Mouse (Mus musculus) forebrain, embryonic 13.5 days (tissue): ENCODE measurements at regions not wholly inside any gene's neighbourhood (a gene's known extent, or its start where the extent isn't known, plus 50 kb on each side); places are given as distances from the start of the nearest gene placed in this dataset.

Experiments
- ATAC-seq: fragments of 200-750 bp; cut with Nextera tagmentation; 2 replicates; pipeline ENCODE4 v1.8.0; 2017
- H3K27ac ChIP-seq: fragments of 300-500 bp; sonication (generic); 2 replicates; pipeline ENCODE4 v1.5.1; 2015; ENCODE audit warnings: inconsistent platforms, mild to moderate bottlenecking, moderate library complexity
- H3K27me3 ChIP-seq: fragments of 300-500 bp; sonication (generic); 2 replicates; pipeline ENCODE4 v1.6.1; 2015; ENCODE audit warnings: mild to moderate bottlenecking, inconsistent platforms
- H3K36me3 ChIP-seq: fragments of 300-500 bp; sonication (generic); 2 replicates; pipeline ENCODE4 v1.6.1; 2015; ENCODE audit warnings: mild to moderate bottlenecking, inconsistent platforms; ENCODE audit not compliant: poor library complexity, severe bottlenecking
- H3K4me1 ChIP-seq: fragments of 300-500 bp; sonication (generic); 2 replicates; pipeline ENCODE4 v1.6.1; 2015; ENCODE audit warnings: inconsistent platforms
- H3K4me2 ChIP-seq: fragments of 300-500 bp; sonication (generic); 2 replicates; pipeline ENCODE4 v1.6.1; 2015; ENCODE audit warnings: inconsistent platforms, mild to moderate bottlenecking, moderate library complexity
- H3K4me3 ChIP-seq: fragments of 300-500 bp; sonication (generic); 2 replicates; pipeline ENCODE4 v1.5.1; 2015; ENCODE audit warnings: mild to moderate bottlenecking, inconsistent platforms
- H3K9ac ChIP-seq: fragments of 300-500 bp; sonication (generic); 2 replicates; pipeline ENCODE4 v1.6.1; 2015; ENCODE audit warnings: mild to moderate bottlenecking, inconsistent platforms
- H3K9me3 ChIP-seq: fragments of 300-500 bp; sonication (generic); replicated peaks from 2 replicates; pipeline ENCODE4 v1.6.1; 2016; ENCODE audit warnings: inconsistent platforms
- WGBS: fragments of 180-500 bp; shearing (Covaris S2); methylation state at CpG from one replicate; pipeline ENCODE4 v1.1.7; 2015; 5-methylcytosine and 5-hydroxymethylcytosine counted together

DNA sequence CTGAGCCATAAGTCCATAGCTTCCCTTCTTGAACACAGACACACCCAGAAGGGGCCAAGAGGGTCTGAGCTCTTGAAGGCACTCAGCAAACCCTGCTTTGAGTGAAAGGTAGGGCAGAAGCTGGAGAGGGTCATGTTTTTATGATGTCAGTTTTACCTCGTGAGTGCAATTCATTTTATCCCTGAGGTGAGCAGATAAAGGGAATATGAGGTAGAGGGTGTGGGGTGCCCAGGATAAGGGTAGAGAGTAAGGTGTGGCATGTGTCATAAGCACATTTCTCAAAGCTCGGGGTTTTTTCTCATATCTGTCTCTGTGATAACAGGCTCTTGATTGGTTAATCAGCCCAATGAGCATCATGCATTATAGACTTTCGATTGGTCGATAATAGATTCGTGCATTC lies 520.3 kb downstream of the Med13l start:
- Histone ChIP-seq H3K9me3 (no peaks in the 10 kb centered on the region), H3K36me3 (no peaks in the 10 kb centered on the region), H3K4me3 (no peak overlapping the region), H3K4me1 (peaks cover 2% of the 10 kb centered on the region; the same call in 1 of the 2 replicates), H3K4me2 (no peak overlapping the region), H3K27ac (no peak overlapping the region), H3K9ac (no peak overlapping the region), H3K27me3 (peaks cover 20% of the 10 kb centered on the region)
- ATAC-seq = no peak
- WGBS = 88% methylated on average over 5 of the region's 5 CpGs

DNA sequence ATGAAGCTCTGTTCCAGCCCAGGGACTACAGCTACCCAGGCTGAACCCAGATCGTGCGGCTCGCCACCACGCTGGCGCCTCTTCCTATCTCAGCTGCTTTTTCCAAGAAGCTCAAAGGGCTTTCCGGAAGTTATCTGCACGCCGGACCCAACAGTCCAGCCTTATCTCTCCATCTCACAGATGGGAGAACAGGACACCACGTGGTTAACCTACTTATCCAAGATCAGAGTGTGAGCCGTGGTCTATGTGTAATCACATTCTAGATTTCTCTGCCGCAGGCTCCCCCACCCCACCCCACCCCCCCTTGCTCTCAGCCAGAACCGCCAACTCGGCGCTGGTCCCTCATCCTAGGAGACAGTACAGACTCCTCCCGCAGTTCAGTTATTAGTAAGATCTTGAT lies 522.4 kb downstream of the Med13l start:
- no peak overlapping the region for H3K4me2 ChIP-seq
- no peaks in the 10 kb centered on the region for H3K9me3 ChIP-seq
- WGBS = 83% methylated on average over 15 of the region's 15 CpGs
- no peak overlapping the region for H3K27ac ChIP-seq
- no peak overlapping the region for H3K4me3 ChIP-seq
- H3K4me1 ChIP-seq = peaks cover 8% of the 10 kb centered on the region; the same call in 1 of the 2 replicates
- no peak for ATAC-seq
- H3K9ac ChIP-seq = no peak overlapping the region
- peaks cover 41% of the 10 kb centered on the region for H3K27me3 ChIP-seq
- H3K36me3 ChIP-seq = no peaks in the 10 kb centered on the region

DNA sequence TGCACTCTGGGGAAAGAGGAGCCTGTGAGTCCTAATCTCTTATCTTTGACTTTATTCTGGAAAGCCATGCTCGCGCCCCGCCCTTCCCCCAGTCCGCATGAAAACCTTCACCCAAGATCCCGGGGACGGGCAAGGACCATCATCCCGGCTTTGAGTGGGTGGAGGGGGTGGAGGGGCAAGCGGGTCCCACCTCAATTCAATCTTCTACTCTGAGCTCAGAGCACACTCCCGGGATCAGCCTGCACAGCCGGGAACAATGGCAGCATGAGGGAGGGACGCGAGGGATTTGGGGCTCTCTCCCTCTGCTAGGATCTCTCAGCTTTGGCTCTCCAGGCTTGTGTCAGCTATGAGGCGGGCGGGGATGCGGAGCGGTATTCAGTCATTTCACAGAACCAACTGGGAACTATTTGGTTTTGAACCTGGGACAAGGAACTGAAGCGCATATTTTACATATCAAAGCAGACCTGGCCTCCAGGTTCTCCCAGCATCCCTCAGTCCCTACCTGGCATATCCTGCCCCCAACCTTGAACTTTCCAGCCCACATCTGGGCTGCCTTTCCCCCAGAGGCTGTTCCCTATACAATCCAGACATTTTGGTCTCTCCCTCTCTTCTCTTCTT lies 537.2 kb downstream of the Med13l start:
- no peaks in the 10 kb centered on the region for H3K9me3 ChIP-seq
- WGBS = 3% methylated on average over 17 of the region's 17 CpGs
- H3K27ac ChIP-seq = no peak overlapping the region
- H3K4me3 ChIP-seq = peak overlapping the region; percentile 29
- H3K4me2 ChIP-seq = peak overlapping the region; percentile 57
- H3K9ac ChIP-seq = peak overlapping the region; percentile 50
- 0 out of 2 replicates have a peak, but pooled peaks cover 4% of the 10 kb centered on the region for H3K4me1 ChIP-seq
- ATAC-seq = no peak
- no peaks in the 10 kb centered on the region for H3K36me3 ChIP-seq
- H3K27me3 ChIP-seq = peaks cover 3% of the 10 kb centered on the region; the same call in 1 of the 2 replicates

DNA sequence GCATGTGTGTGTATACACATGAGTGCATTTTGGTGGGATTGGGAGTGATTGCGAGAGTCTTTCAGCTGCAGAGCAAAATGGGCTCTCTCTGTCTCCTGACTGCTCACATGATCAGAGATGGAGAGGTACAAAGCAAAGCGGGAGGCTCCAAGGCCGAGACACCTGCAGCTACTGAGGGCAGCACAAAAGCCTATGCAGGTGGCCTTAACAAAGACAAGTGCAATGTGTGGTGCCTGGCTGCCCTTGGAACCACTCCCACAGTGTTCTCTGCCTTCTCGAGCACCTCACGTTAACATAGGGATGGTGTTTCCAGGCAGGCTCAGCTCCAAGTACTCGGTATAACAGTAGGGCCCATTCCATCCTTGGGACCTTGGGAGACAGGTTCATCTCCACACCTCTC lies 539.3 kb downstream of the Med13l start:
- no peak overlapping the region for H3K4me2 ChIP-seq
- H3K27ac ChIP-seq = no peak overlapping the region
- H3K27me3 ChIP-seq = peaks cover 3% of the 10 kb centered on the region; the same call in 1 of the 2 replicates

DNA sequence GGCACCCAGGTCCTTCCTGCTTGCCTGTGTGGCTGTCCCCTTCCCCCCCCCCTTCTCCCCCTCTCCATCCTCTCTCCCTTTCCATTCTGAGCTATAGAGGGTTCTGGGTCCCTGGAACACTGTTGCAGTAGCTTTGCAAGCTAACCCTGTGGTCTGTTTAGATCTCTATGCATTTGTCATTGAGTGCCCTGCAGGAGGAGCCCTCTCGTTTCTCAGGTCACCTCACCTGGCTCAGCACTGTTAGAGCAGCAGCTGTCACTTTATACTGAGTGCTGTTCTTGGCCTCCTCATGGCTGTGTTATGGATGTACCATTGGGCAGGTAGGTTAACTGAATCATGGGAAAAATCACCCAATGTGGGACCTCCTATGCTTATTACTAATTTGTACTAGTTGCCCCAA lies 543.0 kb downstream of the Med13l start:
- Histone ChIP-seq H3K9me3 (no peaks in the 10 kb centered on the region), H3K27ac (no peak overlapping the region), H3K36me3 (no peaks in the 10 kb centered on the region), H3K4me1 (no peaks in the 10 kb centered on the region), H3K4me2 (no peak overlapping the region), H3K4me3 (no peak overlapping the region), H3K9ac (no peak overlapping the region), H3K27me3 (peaks cover 3% of the 10 kb centered on the region; the same call in 1 of the 2 replicates)
- no peak for ATAC-seq
- 70% methylated on average over 1 of the region's 1 CpGs for WGBS

More for the DNA sequence above, 539.3 kb downstream of the Med13l start:
- no peak for ATAC-seq
- no peaks in the 10 kb centered on the region for H3K36me3 ChIP-seq
- H3K4me3 ChIP-seq = no peak overlapping the region
- no peak overlapping the region for H3K9ac ChIP-seq
- H3K9me3 ChIP-seq = no peaks in the 10 kb centered on the region
- WGBS = 54% methylated on average over 6 of the region's 6 CpGs
- 0 out of 2 replicates have a peak, but pooled peaks cover 4% of the 10 kb centered on the region for H3K4me1 ChIP-seq

DNA sequence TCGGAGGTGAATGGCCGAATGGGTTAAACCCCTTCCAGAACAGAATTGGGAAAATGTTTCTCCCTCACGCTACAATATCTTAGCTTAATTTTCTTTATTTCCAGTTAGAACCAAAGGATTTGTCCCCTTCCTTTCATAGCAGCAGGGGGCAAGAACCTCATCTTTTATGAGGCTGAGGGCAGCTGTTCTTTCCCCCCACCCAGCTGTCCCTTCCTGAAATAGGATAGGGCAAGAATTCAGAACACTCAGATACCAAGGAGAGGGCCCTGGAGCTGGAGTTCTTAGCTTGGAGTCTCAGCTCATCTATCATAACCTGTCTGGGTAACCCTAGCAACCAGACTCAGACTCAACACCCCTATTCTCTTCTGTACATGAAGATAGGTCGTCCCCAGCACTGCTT lies 547.4 kb downstream of the Med13l start:
- Histone ChIP-seq H3K9ac (no peak overlapping the region), H3K27ac (no peak overlapping the region; the same call in 1 of the 2 replicates)
- no peak for ATAC-seq

DNA sequence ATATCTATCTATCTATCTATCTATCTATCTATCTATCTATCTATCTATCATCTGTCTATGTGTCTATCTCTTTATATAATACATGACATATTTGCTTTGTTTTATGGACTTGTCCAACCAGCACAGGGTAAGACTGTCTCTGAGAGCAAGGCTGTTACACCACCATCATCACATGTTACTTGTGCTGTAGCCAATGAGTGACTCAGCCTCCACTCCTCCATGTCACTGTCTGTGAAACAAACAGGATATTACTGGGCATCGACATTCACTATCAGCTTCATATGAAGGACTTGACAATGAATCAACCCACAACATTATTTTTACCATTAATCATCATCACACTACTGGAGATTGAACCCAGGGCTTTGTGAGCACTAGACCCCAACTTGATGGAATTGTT lies 549.0 kb downstream of the Med13l start:
- Histone ChIP-seq H3K27ac (no peak overlapping the region), H3K4me1 (no peaks in the 10 kb centered on the region)
- ATAC-seq = no peak

More for the DNA sequence above, 547.4 kb downstream of the Med13l start:
- Histone ChIP-seq H3K36me3 (no peaks in the 10 kb centered on the region), H3K9me3 (no peaks in the 10 kb centered on the region), H3K4me2 (no peak overlapping the region), H3K4me3 (no peak overlapping the region), H3K27me3 (no peaks in the 10 kb centered on the region), H3K4me1 (no peaks in the 10 kb centered on the region)
- 84% methylated on average over 4 of the region's 4 CpGs for WGBS

DNA sequence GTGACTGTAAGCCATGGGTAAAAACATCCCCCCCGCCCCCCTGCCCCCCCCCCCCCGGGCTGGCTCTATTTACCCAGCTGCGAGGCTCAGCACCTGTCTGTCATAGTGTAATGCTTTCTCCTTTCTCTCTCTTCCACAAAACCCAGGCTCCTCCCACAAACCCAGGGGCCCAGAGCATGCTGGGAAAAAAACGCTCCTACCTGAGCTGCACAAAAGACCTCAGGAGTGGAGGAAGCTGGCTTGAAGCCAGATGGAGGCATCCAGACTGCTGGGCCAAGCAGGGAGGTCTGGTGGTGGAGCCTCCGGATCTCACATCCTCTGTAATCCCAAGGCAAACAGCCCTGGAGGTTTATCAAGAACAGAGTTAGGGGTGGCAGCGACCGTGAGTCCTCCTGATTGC lies 553.6 kb downstream of the Med13l start:
- 49% methylated on average over 5 of the region's 7 CpGs for WGBS
- H3K27ac ChIP-seq = no peak overlapping the region
- ATAC-seq = no peak
- H3K4me2 ChIP-seq = no peak overlapping the region
- H3K4me3 ChIP-seq = no peak overlapping the region
- H3K9me3 ChIP-seq = no peaks in the 10 kb centered on the region
- H3K4me1 ChIP-seq = no peaks in the 10 kb centered on the region
- H3K9ac ChIP-seq = no peak overlapping the region
- H3K36me3 ChIP-seq = no peaks in the 10 kb centered on the region
- no peaks in the 10 kb centered on the region for H3K27me3 ChIP-seq

More for the DNA sequence above, 549.0 kb downstream of the Med13l start:
- Histone ChIP-seq H3K4me2 (no peak overlapping the region), H3K27me3 (no peaks in the 10 kb centered on the region), H3K9ac (no peak overlapping the region), H3K9me3 (no peaks in the 10 kb centered on the region), H3K36me3 (no peaks in the 10 kb centered on the region), H3K4me3 (no peak overlapping the region)
- 93% methylated on average over 1 of the region's 1 CpGs for WGBS

DNA sequence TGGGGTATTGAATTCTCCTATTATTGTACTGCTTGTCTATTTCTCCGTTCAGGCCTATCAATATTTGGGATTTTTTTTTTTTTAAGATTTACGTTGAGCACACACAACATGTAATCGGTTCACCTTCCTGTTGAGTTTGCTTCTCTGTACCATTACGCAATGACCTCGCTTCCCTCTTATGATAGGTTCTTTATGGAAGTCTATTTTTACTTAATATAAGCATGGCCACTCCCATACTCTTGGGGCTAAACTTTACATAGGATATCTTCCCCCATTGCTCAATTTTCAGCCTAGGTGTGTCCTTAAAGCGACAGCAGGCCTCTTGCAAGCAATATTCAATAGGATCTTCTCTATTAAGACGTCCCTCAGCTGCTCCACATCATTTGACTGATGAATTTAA lies 544.7 kb upstream of the Tbx3 start:
- no peak overlapping the region for H3K4me2 ChIP-seq
- WGBS = 92% methylated on average over 7 of the region's 7 CpGs
- no peak overlapping the region for H3K9ac ChIP-seq
- H3K4me1 ChIP-seq = no peaks in the 10 kb centered on the region
- H3K27ac ChIP-seq = no peak overlapping the region
- H3K27me3 ChIP-seq = no peaks in the 10 kb centered on the region
- H3K4me3 ChIP-seq = no peak overlapping the region
- H3K36me3 ChIP-seq = no peaks in the 10 kb centered on the region
- ATAC-seq = no peak
- H3K9me3 ChIP-seq = no peaks in the 10 kb centered on the region

DNA sequence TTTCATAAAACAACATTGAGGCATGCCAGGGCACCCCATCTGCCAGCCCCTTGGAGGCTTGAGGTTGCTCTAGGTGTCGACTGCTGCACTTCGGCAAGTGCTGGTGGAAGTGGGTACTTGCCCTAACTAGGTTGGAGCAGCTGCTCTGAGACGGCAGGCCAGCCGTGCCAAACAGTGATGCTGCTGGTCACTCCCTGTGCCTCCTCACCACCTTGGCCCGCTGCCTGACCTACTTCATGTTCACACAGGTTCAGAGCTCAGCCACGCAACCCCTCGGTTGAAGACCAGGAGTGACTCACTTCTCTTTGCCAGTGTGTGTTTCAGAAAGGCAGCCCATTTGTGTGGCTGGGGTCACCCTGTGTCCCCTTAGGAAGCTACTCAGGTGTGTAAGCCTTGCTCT lies 540.3 kb upstream of the Tbx3 start:
- no peak overlapping the region for H3K4me2 ChIP-seq
- H3K27ac ChIP-seq = no peak overlapping the region
- H3K4me1 ChIP-seq = no peaks in the 10 kb centered on the region
- no peaks in the 10 kb centered on the region for H3K9me3 ChIP-seq
- H3K9ac ChIP-seq = no peak overlapping the region
- H3K4me3 ChIP-seq = no peak overlapping the region
- ATAC-seq = no peak
- H3K27me3 ChIP-seq = no peaks in the 10 kb centered on the region
- 91% methylated on average over 7 of the region's 7 CpGs for WGBS
- no peaks in the 10 kb centered on the region for H3K36me3 ChIP-seq

DNA sequence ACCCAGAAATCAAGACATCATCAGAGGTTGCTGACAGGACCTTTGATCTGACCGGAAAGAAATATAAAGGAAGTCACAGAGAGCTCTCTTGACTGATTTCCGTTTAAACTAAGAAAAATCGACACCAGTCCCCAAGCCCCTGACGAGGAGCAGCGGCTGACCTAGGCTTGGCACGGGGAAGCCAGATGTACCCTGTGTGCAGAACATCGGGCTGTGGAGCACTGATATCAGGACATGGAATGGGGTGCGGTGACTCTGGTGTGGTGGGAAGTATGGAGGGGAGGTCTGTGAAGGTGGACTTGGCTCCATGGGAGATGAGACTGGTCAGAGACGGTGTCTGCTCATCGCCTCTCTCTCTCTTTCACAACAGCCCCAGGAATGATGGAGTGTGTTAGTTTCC lies 539.0 kb upstream of the Tbx3 start:
- no peak overlapping the region for H3K4me3 ChIP-seq
- no peak overlapping the region for H3K4me2 ChIP-seq
- WGBS = 85% methylated on average over 10 of the region's 10 CpGs
- H3K4me1 ChIP-seq = no peaks in the 10 kb centered on the region
- no peak overlapping the region for H3K9ac ChIP-seq
- no peaks in the 10 kb centered on the region for H3K9me3 ChIP-seq
- no peak overlapping the region for H3K27ac ChIP-seq
- H3K36me3 ChIP-seq = no peaks in the 10 kb centered on the region
- no peak for ATAC-seq
- no peaks in the 10 kb centered on the region for H3K27me3 ChIP-seq

DNA sequence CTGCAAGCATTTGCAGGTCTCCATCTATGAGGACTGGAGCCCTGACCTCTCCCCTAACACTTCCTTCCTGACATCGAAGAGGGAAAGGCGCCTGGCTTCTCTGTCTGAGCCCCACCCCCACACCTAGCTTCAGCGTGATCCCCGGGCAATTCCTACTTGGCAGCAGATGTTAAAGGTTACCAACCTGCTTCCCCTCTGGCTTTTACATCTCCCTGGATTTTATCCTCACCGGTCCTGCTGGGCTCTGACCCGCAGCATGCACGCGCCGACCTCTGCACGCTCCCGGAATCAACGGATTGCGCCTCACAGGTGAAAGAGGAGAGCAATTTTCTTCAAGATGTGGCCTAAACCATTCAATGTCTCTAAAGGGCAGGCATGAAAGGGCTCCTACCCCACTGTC lies 537.1 kb upstream of the Tbx3 start:
- Histone ChIP-seq H3K4me3 (no peak overlapping the region), H3K9ac (no peak overlapping the region), H3K4me2 (no peak overlapping the region), H3K4me1 (no peaks in the 10 kb centered on the region), H3K9me3 (no peaks in the 10 kb centered on the region), H3K27me3 (no peaks in the 10 kb centered on the region), H3K36me3 (no peaks in the 10 kb centered on the region), H3K27ac (no peak overlapping the region)
- 61% methylated on average over 13 of the region's 13 CpGs for WGBS
- no peak for ATAC-seq

DNA sequence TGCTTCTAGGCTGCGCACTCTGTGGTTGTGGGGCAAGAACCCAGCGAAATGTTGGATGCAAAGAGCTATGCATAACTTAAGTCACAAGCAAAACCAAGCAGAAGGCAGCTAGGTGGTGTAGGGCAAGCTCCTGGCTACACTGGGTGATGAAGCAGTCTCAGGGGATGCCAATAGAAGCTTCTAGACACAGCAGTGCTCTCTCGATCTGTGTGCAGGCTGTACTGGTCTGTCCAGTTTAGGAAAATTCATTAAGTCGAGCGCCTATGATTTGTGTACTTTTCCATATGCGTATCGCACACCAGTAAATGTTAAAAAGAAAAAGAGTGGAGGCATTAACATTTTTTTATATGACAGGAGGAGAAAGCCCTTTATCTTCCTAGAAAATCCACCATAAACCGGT lies 533.6 kb upstream of the Tbx3 start:
- Histone ChIP-seq H3K9ac (no peak overlapping the region), H3K4me1 (no peaks in the 10 kb centered on the region), H3K27me3 (0 out of 2 replicates have a peak, but pooled peaks cover 2% of the 10 kb centered on the region), H3K36me3 (no peaks in the 10 kb centered on the region), H3K27ac (no peak overlapping the region), H3K4me3 (no peak overlapping the region), H3K9me3 (no peaks in the 10 kb centered on the region), H3K4me2 (no peak overlapping the region)
- WGBS = 86% methylated on average over 8 of the region's 8 CpGs
- ATAC-seq = no peak
